Mouse (Mus musculus): Measurements from ENCODE around the gene Arhgap21.

The Arhgap21 gene

DNA sequence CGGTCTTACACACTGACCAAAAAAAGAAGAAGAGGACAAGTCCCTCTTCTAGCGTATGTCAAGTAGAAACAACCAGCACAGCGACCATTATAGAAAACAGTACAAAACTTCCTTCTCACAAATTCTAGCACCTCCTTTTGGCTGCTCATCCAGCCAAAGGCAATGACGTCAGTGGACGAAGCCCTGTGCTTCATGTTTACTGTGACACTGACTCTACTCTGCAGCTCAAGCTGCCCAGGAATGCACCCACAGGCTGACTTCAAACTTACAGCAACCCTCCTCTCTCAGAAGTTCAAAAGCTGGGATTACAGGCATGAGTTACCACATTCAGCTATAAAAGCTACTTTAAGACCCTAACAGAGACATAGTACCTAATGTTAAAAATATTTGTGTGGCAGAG lies 72.2 kb downstream of the Arhgap21 start:
- no peak for DNase-seq (ENCODE audit: low spot score)

- peak; percentile 41 for DNase-seq (ENCODE audit: low spot score)
Observed at GRCm38 (mm10) chr2:20894100-20894690, 74.5 kb downstream of the Arhgap21 start.

DNA sequence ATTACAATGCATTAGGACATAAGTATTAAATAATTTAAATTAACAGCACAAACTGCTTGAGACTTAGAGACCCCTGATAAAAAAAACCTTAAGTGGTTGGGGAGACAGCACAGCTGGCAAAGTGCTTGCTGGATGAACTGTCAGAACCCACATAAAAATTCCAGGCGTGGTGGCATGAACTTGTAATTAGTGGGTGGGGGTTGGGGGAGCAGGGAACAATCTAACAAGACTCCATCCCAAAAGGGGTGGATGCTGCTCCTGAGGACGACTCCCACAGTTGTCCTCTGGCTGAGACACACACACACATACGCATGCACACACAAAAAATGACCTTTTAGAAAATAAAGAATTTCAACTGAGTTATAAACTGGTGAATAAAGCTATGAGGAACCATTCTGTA lies 79.9 kb downstream of the Arhgap21 start:
- no peak for DNase-seq (ENCODE audit: low spot score)

DNA sequence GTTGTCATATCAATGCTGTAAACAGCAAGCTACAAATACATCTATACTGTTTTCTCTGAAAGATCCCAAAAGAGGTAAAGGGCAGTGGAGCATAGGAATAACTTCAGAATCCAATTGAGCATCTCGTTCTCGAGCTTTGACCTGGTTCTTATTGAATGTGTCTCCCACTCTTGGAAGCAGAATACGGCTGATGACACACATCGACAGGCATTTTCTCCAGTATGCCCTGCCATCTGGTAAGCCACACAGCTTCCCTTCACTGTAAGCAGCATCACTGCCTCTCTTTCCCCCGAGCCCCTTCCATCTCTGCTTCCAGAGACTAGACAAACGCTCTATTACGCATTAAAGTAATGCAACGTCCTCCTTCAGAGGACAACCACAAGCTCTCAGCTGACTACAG lies 85.4 kb downstream of the Arhgap21 start:
- no peak for DNase-seq (ENCODE audit: low spot score)

GRCm38 (mm10) chr2:20879877-20880605 lies 88.6 kb downstream of the Arhgap21 start:
- no peak for DNase-seq (ENCODE audit: low spot score)

DNA sequence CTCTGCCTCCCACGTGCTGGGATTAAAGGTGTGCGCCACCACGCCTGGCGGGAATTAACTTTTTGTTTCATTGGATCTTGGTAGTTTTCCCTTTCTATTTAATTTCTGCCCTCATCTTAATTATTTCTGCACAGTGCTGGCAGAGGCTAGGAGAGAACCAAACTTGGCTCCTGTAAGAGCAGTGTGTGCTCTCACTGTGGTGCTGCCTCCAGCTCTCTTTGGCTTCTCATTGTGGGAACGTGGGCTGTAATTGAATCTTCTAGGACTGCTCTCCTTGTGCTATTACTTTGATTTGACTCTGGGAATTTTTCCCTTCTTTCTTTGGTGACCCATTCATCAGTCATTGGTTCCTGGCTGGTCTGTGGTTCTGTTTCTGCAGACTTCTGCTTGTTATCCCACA lies 94.1 kb downstream of the Arhgap21 start:
- DNase-seq (ENCODE audit: low spot score): no peak

DNA sequence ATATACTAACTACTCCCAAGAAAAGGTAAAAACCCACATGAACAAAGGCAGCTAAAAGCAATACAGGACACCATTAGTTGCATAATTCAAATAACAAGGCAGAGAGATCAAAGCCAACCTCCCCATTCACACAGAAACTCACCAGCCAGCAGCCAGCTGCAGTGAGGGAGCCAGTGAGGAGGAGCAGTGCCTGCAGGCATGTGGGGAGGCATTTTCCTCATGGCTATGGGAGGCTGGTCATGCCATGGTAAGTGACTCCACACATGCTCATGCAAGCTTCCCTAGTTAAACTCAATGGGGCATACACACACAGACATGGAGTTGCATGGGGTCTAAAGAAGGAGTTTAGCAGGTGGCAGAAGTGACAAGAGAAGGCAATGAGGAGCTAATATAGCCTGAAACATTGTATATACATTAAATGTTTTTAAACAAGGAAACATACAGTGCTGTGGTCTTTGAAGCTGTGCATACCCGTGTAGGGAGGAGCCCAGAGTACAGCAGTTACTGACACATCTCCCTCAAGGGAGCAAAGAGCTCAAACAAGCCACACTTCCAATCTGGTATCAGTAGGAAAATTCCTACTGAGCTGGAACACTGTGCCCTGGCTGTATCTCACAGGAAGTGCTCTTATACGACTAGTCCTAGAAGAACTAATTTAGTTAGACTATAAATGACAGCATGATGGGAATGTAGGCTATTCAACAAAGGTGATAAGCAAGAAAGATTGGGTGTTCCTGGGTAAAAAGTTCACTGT lies 99.3 kb downstream of the Arhgap21 start:
- DNase-seq (ENCODE audit: low spot score): no peak

- peak; percentile 2 for DNase-seq (ENCODE audit: low spot score)
Observed at GRCm38 (mm10) chr2:20868052-20868451, 100.6 kb downstream of the Arhgap21 start.

DNA sequence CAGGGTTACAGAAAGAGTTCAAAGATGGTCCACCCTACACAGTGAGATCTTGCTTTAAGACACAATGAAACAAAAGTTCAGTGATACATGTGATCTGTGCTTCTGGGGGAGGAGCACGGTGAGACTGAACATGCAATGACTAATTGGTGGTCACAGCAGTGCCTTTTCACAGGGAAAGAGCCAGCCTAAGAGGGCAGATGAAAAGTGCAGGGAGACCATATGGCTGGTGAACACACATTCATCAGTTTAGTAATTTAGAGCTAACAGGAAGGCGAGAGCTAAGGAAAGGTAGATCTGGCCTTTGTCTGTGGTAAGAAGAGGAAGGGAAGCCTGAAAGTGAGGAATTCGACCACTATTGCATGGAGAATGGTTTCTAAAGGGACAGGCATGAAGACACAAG lies 102.9 kb downstream of the Arhgap21 start:
- DNase-seq (ENCODE audit: low spot score): no peak

- no peak for DNase-seq (ENCODE audit: low spot score)
Observed at GRCm38 (mm10) chr2:20864569-20864968, 104.1 kb downstream of the Arhgap21 start.

GRCm38 (mm10) chr2:20860756-20861155 lies 107.9 kb downstream of the Arhgap21 start:
- DNase-seq (ENCODE audit: low spot score): no peak

DNA sequence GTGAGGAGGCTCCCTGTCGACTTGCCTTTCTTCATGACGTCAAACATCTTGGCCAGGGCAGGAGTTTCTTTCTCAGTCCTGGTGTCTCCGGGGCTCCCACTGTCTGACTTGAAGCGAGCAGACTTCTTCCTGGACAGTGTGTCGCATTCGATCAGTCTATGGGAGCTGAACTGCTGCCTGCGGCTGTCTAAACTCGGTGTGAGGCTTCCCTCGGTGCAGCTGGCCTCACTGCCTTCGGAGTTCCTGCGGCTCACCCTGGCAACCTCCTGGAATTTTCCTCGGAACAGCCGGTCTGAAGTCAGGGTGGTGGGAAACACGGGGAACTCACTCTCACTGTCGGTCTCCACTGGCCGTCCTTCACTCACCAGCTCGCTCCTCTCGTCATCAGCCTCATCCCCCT lies 119.3 kb downstream of the Arhgap21 start:
- no peak for DNase-seq (ENCODE audit: low spot score)

- no peak for DNase-seq (ENCODE audit: low spot score)
Observed at GRCm38 (mm10) chr2:20831608-20832406, 136.9 kb downstream of the Arhgap21 start.

- DNase-seq (ENCODE audit: low spot score): no peak
Observed at GRCm38 (mm10) chr2:20830882-20831281, 137.8 kb downstream of the Arhgap21 start.

DNA sequence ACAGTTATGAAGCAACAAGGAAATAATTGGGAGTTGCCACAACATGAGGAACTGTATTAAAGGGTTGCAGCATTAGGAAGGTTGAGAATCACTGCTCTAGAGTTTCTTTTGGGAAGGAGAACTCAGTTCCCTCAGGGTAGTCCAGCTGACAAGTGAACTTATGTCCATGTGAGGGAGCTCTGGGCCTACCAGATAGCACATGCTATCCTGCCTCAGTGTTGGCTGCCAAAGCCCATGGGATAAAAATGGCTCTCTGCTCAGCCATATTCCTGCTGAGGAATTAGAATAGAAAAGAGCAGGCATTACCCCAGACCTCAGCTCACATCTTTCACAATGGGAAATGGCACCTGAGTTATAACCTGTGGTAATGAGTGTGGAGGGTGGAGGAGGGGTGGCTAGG lies 142.4 kb downstream of the Arhgap21 start:
- no peak for DNase-seq (ENCODE audit: low spot score)

GRCm38 (mm10) chr2:20818226-20818625 lies 150.5 kb downstream of the Arhgap21 start:
- no peak for DNase-seq (ENCODE audit: low spot score)

DNA sequence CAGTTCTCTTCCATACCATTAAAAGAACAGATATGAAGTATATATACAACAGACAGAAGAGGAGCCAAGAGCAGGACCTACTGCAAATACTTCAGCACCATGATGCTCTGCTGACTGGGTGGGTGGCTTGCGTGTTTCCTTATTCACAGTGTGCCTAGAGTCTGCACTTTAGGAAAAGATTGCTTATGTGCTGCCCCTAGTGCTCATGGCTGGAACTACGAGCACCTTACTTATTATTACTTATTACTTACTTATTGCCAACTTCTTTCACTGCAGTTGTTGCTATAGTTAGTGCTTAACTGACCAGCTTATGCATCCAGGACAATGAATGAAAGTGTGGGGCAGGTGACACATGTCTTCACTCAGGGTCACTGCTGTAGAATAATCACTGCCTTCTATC lies 154.7 kb downstream of the Arhgap21 start:
- no peak for DNase-seq (ENCODE audit: low spot score)

DNA sequence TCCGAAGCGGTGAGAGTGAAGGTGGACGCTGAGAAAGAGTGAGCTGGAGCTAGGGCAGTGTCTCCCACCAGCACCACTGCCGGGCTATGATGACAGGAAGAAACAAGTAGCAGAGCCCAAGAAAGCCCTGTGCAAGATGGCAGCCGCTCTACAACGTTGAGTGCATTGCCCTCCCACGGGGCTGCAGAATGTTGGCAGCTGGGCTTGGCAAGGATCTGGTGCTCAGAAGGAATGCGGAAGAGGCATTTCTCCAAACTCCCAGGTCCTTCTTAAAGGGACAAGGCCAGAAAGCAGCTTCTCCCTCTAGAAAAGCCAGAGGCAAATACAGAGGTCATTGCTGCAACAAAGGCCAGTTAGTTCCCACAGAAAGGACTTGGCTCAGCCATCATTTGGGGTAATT lies 157.2 kb downstream of the Arhgap21 start:
- peak; percentile 63 for DNase-seq (ENCODE audit: low spot score)

GRCm38 (mm10) chr2:20801236-20801890 lies 167.3 kb downstream of the Arhgap21 start:
- DNase-seq (ENCODE audit: low spot score): no peak
